Mouse (Mus musculus): ENCODE data around the gene Hhipl2. TPM values are rescaled to one million over a fixed set of nuclear protein-coding genes. Genes with fewer than 3 reads are reported as not detected.

Gene Hhipl2
- total and polyA plus RNA-seq, 3 experiments: 2.1 TPM; not detected in 2

DNA sequence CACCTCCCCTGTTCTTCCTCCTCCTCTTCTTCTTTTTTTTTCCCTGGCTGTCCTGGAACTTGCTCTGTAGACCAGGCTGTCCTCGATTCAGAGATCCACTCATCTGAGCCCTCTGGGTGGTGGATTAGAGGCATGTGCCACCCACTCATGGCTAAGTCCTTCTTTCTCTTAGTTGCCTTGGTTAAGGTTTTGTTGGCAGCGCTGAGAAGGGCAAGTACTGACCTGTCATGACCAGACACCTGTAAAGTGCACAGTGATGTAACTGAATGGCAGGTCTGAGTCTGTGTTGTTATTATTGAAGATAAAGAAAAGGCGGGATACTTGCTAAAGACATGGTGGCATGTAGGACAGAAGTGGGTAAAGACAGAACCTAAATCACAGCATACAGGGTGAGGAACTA, 14.6 kb upstream of the Hhipl2 start:
- H3K4me1 ChIP-seq (ENCODE audit: control insufficient read depth, insufficient read depth, low read length): no peaks in the 10 kb centered on the region
- H3K79me2 ChIP-seq (replicated peaks; ENCODE audit: control insufficient read depth, insufficient read depth, low read length): no peaks in the 10 kb centered on the region
- H3K9ac ChIP-seq (ENCODE audit: low read depth, low read length): no peak overlapping the region
- DNase-seq: no peak
- WGBS: 96% methylated on average over 3 of the region's 3 CpGs
- no peak overlapping the region for H3K27ac ChIP-seq
- intact Hi-C loops (cut with DNase I): no loop called here
- H3K4me3 ChIP-seq: no peak overlapping the region
- no peaks in the 10 kb centered on the region for H3K27me3 ChIP-seq (ENCODE audit: control insufficient read depth, insufficient read depth, low read length)
- H3K36me3 ChIP-seq (ENCODE audit: control insufficient read depth, insufficient read depth, low read length): no peaks in the 10 kb centered on the region
- TF ChIP-seq EP300 (IDR thresholded peaks at IDR 0.05; ENCODE audit: insufficient read depth, low read depth, low read length) (no peak), POLR2A (IDR thresholded peaks at IDR 0.05; ENCODE audit: insufficient read depth, low read depth, low read length) (no peak), CTCF (IDR thresholded peaks at IDR 0.05) (no peak)

DNA sequence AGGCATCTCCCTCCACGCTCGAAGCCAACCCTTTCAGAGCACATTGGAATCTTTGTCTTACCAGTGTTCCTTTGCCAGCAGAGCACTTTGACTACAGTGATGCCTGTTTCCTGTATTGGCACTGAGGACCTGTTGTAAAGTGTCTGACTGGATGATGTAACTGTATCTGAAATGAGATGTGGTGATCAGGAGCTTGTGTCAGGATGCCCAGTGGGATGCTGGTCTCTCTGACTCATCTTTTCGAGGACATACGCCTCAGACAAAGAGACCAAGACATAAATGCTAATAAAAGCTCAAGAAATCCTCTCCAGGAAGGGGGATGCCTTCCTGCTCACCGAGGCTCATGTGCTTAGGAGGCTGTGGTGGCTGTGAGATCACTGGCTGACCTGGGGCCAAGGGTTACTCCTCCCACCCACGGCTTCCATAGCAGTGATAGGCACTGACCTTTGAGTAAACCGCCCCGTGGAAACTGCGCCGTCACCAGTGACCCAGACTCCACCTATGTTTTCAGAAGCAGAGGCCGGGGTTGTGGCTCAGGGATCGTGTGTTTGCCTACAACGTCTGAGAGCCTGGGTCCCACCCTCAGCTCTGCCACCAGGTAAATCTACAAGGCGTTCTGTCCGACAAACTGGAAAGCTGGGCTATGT, 3.8 kb upstream of the Hhipl2 start:
- Histone ChIP-seq H3K36me3 (ENCODE audit: control insufficient read depth, insufficient read depth, low read length) (no peaks in the 10 kb centered on the region), H3K79me2 (replicated peaks; ENCODE audit: control insufficient read depth, insufficient read depth, low read length) (no peaks in the 10 kb centered on the region), H3K9ac (ENCODE audit: low read depth, low read length) (no peak overlapping the region), H3K27ac (no peak overlapping the region), H3K4me3 (no peak overlapping the region), H3K27me3 (ENCODE audit: control insufficient read depth, insufficient read depth, low read length) (no peaks in the 10 kb centered on the region), H3K4me1 (ENCODE audit: control insufficient read depth, insufficient read depth, low read length) (no peaks in the 10 kb centered on the region)
- no peak for TF ChIP-seq EP300 (IDR thresholded peaks at IDR 0.05; ENCODE audit: insufficient read depth, low read depth, low read length)
- no peak for TF ChIP-seq POLR2A (IDR thresholded peaks at IDR 0.05; ENCODE audit: insufficient read depth, low read depth, low read length)
- TF ChIP-seq CTCF (IDR thresholded peaks at IDR 0.05): no peak
- 69% methylated on average over 15 of the region's 15 CpGs for WGBS
- intact Hi-C loops (cut with DNase I): no loop called here
- DNase-seq: no peak

DNA sequence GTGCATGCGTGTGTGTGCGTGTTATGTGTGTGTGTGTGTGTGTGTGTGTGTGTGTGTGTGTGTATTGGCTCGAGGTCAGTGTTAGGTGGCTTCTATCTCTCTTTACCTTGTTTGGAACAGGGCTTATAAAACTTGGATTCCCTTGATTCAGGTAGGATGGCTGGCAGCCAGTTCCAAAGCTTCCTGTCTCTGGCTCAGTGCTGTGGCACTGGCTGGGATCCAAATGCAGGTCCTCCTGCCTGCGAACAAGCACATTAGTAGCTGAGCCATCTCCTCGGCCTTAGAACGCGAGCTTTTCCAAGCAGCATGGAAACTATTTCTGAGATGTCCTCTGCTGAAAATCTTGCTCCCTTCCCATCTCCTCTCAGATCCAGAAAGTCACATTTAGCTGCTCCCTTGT, 1.7 kb downstream of the Hhipl2 start:
- H3K4me3 ChIP-seq: no peak overlapping the region
- no peaks in the 10 kb centered on the region for H3K36me3 ChIP-seq (ENCODE audit: control insufficient read depth, insufficient read depth, low read length)
- H3K9ac ChIP-seq (ENCODE audit: low read depth, low read length): no peak overlapping the region
- no peaks in the 10 kb centered on the region for H3K79me2 ChIP-seq (replicated peaks; ENCODE audit: control insufficient read depth, insufficient read depth, low read length)
- H3K27ac ChIP-seq: no peak overlapping the region
- no peak for DNase-seq
- H3K27me3 ChIP-seq (ENCODE audit: control insufficient read depth, insufficient read depth, low read length): no peaks in the 10 kb centered on the region
- 62% methylated on average over 7 of the region's 7 CpGs for WGBS
- H3K4me1 ChIP-seq (ENCODE audit: control insufficient read depth, insufficient read depth, low read length): no peaks in the 10 kb centered on the region
- TF ChIP-seq EP300 (IDR thresholded peaks at IDR 0.05; ENCODE audit: insufficient read depth, low read depth, low read length) (no peak), CTCF (IDR thresholded peaks at IDR 0.05) (no peak), POLR2A (IDR thresholded peaks at IDR 0.05; ENCODE audit: insufficient read depth, low read depth, low read length) (no peak)
- intact Hi-C loops (cut with DNase I): no loop called here

DNA sequence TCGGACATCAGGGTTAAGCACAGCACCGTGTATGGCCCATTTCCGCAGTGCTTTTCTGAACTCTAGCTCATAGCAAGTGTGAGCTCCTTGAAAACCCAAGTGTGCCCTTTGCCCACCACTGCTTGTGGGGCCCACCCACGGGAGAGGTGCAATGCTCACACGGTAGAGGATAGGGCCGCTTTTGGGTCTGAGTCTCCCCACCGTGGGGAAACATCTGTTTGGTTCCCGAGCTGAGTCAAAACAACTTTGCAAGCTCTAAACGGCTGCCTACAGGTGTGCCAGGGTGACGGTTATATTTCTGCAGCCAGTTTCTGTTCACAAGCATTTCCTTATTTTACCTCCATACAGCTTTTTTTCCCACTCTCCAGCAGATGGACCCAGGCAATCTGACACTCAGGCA, 2.3 kb downstream of the Hhipl2 start:
- Histone ChIP-seq H3K27ac (no peak overlapping the region), H3K4me3 (no peak overlapping the region), H3K4me1 (ENCODE audit: control insufficient read depth, insufficient read depth, low read length) (no peaks in the 10 kb centered on the region), H3K79me2 (replicated peaks; ENCODE audit: control insufficient read depth, insufficient read depth, low read length) (no peaks in the 10 kb centered on the region), H3K36me3 (ENCODE audit: control insufficient read depth, insufficient read depth, low read length) (no peaks in the 10 kb centered on the region), H3K27me3 (ENCODE audit: control insufficient read depth, insufficient read depth, low read length) (no peaks in the 10 kb centered on the region), H3K9ac (ENCODE audit: low read depth, low read length) (no peak overlapping the region)
- intact Hi-C loops (cut with DNase I): no loop called here
- TF ChIP-seq EP300 (IDR thresholded peaks at IDR 0.05; ENCODE audit: insufficient read depth, low read depth, low read length) (no peak), CTCF (IDR thresholded peaks at IDR 0.05) (no peak), POLR2A (IDR thresholded peaks at IDR 0.05; ENCODE audit: insufficient read depth, low read depth, low read length) (no peak)
- WGBS: 84% methylated on average over 10 of the region's 10 CpGs
- DNase-seq: no peak

DNA sequence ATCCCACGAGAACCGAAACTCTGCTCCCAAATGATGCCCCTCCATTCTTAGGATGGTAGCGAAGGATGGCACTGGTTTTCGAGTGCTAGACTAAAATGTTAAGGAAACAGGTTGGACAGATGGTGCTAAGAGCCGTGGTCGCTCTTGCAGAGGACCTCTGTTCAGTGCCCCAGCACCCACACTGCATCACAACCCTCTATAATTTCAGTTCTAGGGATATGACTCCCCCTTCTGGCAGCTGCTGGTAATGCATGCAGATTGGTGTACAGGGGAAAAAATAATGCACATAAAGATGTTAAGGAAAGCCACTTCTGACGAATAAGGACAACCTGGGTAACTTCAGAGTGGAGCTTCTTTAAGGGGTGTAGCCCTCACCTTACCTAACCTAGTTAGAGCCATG, 6.1 kb downstream of the Hhipl2 start:
- DNase-seq: no peak
- H3K27me3 ChIP-seq (ENCODE audit: control insufficient read depth, insufficient read depth, low read length): no peaks in the 10 kb centered on the region
- 91% methylated on average over 7 of the region's 7 CpGs for WGBS
- intact Hi-C loops (cut with DNase I): no loop called here
- no peaks in the 10 kb centered on the region for H3K36me3 ChIP-seq (ENCODE audit: control insufficient read depth, insufficient read depth, low read length)
- H3K27ac ChIP-seq: no peak overlapping the region
- H3K4me1 ChIP-seq (ENCODE audit: control insufficient read depth, insufficient read depth, low read length): no peaks in the 10 kb centered on the region
- TF ChIP-seq EP300 (IDR thresholded peaks at IDR 0.05; ENCODE audit: insufficient read depth, low read depth, low read length) (no peak), POLR2A (IDR thresholded peaks at IDR 0.05; ENCODE audit: insufficient read depth, low read depth, low read length) (no peak), CTCF (IDR thresholded peaks at IDR 0.05) (peak; percentile 28)
- no peak overlapping the region for H3K9ac ChIP-seq (ENCODE audit: low read depth, low read length)
- H3K4me3 ChIP-seq: no peak overlapping the region
- no peaks in the 10 kb centered on the region for H3K79me2 ChIP-seq (replicated peaks; ENCODE audit: control insufficient read depth, insufficient read depth, low read length)

DNA sequence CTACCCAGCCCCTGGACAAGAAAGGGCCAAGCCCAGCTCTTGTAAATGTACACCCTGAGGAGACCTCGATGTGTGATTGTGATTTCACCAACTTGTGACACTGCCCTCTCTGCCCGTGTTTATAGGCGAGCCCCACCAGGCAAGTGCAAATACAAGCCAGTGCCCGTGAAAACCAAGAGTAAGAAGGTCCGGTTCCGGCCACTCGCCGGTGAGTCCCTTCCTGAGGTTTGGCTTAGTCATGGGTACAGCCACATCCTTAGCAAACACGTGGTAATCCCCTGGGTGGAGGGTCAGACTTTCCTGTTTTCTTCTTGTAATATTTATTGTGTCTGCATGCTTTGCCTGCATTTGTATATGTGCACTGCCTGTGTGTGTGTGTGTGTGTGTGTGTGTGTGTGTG, 16.9 kb downstream of the Hhipl2 start:
- Histone ChIP-seq H3K79me2 (replicated peaks; ENCODE audit: control insufficient read depth, insufficient read depth, low read length) (no peaks in the 10 kb centered on the region), H3K4me3 (no peak overlapping the region), H3K4me1 (ENCODE audit: control insufficient read depth, insufficient read depth, low read length) (no peaks in the 10 kb centered on the region; the same call in 1 of the 2 replicates), H3K36me3 (ENCODE audit: control insufficient read depth, insufficient read depth, low read length) (no peaks in the 10 kb centered on the region), H3K9ac (ENCODE audit: low read depth, low read length) (no peak overlapping the region), H3K27me3 (ENCODE audit: control insufficient read depth, insufficient read depth, low read length) (no peaks in the 10 kb centered on the region), H3K27ac (no peak overlapping the region)
- 81% methylated on average over 9 of the region's 9 CpGs for WGBS
- no peak for TF ChIP-seq POLR2A (IDR thresholded peaks at IDR 0.05; ENCODE audit: insufficient read depth, low read depth, low read length)
- no peak for TF ChIP-seq EP300 (IDR thresholded peaks at IDR 0.05; ENCODE audit: insufficient read depth, low read depth, low read length)
- no peak for TF ChIP-seq CTCF (IDR thresholded peaks at IDR 0.05)
- no peak for DNase-seq
- intact Hi-C loops (cut with DNase I): no loop called here
